Mouse (Mus musculus) ES-Bruce4 (cell line): ENCODE measurements around the gene Supt4a.

ENCODE experiments used
- CTCF ChIP-seq: IDR thresholded peaks from one replicate; pipeline ENCODE4 v1.8.1; 2011; ENCODE audit warnings: low read depth, low read length
- EP300 ChIP-seq: IDR thresholded peaks from 2 replicates; pipeline ENCODE4 v1.6.1; 2011; ENCODE audit warnings: low read depth, low read length; ENCODE audit not compliant: insufficient read depth
- POLR2A ChIP-seq: IDR thresholded peaks from one replicate; pipeline ENCODE4 v1.8.1; 2011; ENCODE audit warnings: low read length; ENCODE audit not compliant: insufficient read depth

DNA sequence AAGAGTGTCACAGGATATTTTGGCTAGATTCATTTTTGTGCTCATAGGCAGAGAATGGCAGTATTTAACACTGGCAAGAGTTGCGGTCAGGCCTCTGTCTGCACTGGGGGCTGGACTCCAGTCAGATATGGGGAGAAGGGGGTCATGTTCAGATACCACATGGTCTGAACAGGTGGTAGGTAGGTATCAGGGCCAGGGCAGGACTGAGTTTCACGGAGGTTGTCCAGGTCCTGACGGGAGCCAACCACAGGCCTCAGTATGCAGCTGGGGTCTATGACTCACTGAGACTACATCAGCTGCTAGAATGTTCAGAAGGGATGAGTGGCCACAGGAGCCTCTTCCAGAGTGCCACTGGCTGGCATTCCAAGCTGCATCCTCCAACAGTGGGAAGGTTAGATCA is 35.0 kb downstream of the Supt4a start:
- no peak for TF ChIP-seq POLR2A
- TF ChIP-seq CTCF: no peak
- no peak for TF ChIP-seq EP300
